Mouse (Mus musculus) left cerebral cortex, postnatal 36 days (tissue): ENCODE results near the gene Parp3. TPM values are rescaled to one million over a fixed set of nuclear protein-coding genes. Genes with fewer than 3 reads are reported as not detected.
A peak's percentile ranks its signal among the peaks of the same experiment; 100 is the strongest.

Experiments used
- DNase-seq, 2 experiments: peaks; one replicate each; pipeline ENCODE4 v3.0.0; 2021 to 2022; ENCODE audit warnings: low spot score in 2 of 2, mixed read lengths in 1 of 2
- intact Hi-C: fragments of 180-260 bp; cut with DNase I; formaldehyde crosslinking; loops from one replicate; pipeline ENCODE4 v1.15.1; 2025
- total RNA-seq, 2 experiments: library from RNA; stranded (reverse); gene quantifications; 2 replicates each; pipeline ENCODE4 v1.2.3; 2021

Gene Parp3
- total RNA-seq, 2 experiments from 2014 or later = 4.0 to 5.2 TPM

- intact Hi-C loops = loop anchor here (2.0 to 5.0 kb wide), 3 partner anchors 27 to 189 kb away; partner anchors contain the start of gene Rpl29
- no peak for DNase-seq
Observed at GRCm38 (mm10) chr9:106476002-106476923, 486 bp downstream of the Parp3 start.

- intact Hi-C loops = loop anchor here (2.0 to 5.0 kb wide), 3 partner anchors 27 to 188 kb away; partner anchors contain the start of gene Rpl29
- DNase-seq = no peak
Observed at GRCm38 (mm10) chr9:106475663-106476001, 1.1 kb downstream of the Parp3 start, which contains the start of gene Rrp9. Gene Rrp9, plus strand, starts transcription at chr9:106475963.

GRCm38 (mm10) chr9:106475046-106475445 lies 1.7 kb downstream of the Parp3 start:
- DNase-seq = no peak

GRCm38 (mm10) chr9:106474456-106474855 lies 2.3 kb downstream of the Parp3 start:
- DNase-seq = peak in 1 of 2 experiments; percentile 45
- intact Hi-C loops = no loop called here

More at GRCm38 (mm10) chr9:106475046-106475445, 1.7 kb downstream of the Parp3 start:
- intact Hi-C loops = loop anchor here (5.0 kb wide), 1 partner anchor 188 kb away; no protein-coding TSS in a partner anchor

- intact Hi-C loops = no loop called here
- no peak for DNase-seq
Observed at GRCm38 (mm10) chr9:106473753-106474105, 3.0 kb downstream of the Parp3 start.

GRCm38 (mm10) chr9:106473081-106473752 lies 3.5 kb downstream of the Parp3 start:
- intact Hi-C loops = no loop called here
- DNase-seq = peak in 1 of 2 experiments; percentile 3

GRCm38 (mm10) chr9:106472321-106472720 lies 4.4 kb downstream of the Parp3 start:
- peak in 1 of 2 experiments; percentile 19 for DNase-seq
- intact Hi-C loops = no loop called here

GRCm38 (mm10) chr9:106471892-106472291 lies 4.9 kb downstream of the Parp3 start:
- intact Hi-C loops = no loop called here
- DNase-seq = peak in 1 of 2 experiments; percentile 42

- DNase-seq = peak in 1 of 2 experiments; percentile 18
- intact Hi-C loops = no loop called here
Observed at GRCm38 (mm10) chr9:106470991-106471750, 5.6 kb downstream of the Parp3 start.

GRCm38 (mm10) chr9:106469776-106470175 lies 7.0 kb downstream of the Parp3 start:
- intact Hi-C loops = no loop called here
- DNase-seq = no peak

GRCm38 (mm10) chr9:106469317-106469716 lies 7.4 kb downstream of the Parp3 start:
- intact Hi-C loops = no loop called here
- no peak for DNase-seq

- intact Hi-C loops = no loop called here
- no peak for DNase-seq
Observed at GRCm38 (mm10) chr9:106467746-106468145, 9.0 kb downstream of the Parp3 start.

GRCm38 (mm10) chr9:106466721-106467120 lies 10.0 kb downstream of the Parp3 start:
- intact Hi-C loops = no loop called here
- no peak for DNase-seq

- intact Hi-C loops = no loop called here
- peak in 1 of 2 experiments; percentile 48 for DNase-seq
Observed at GRCm38 (mm10) chr9:106465571-106466200, 11.1 kb downstream of the Parp3 start, which contains the start of gene Gpr62. Gene Gpr62, minus strand, starts transcription at chr9:106465938.

- intact Hi-C loops = no loop called here
- DNase-seq = peak; percentile 79 to 83
Observed at GRCm38 (mm10) chr9:106464751-106465541, 11.8 kb downstream of the Parp3 start.

- no peak for DNase-seq
- intact Hi-C loops = no loop called here
Observed at GRCm38 (mm10) chr9:106463122-106464063, 13.4 kb downstream of the Parp3 start.

GRCm38 (mm10) chr9:106462430-106462800 lies 14.3 kb downstream of the Parp3 start:
- intact Hi-C loops = no loop called here
- DNase-seq = no peak
